Mouse (Mus musculus): Measurements from ENCODE around the gene Lpp. TPM values are rescaled to one million over a fixed set of nuclear protein-coding genes. Genes with fewer than 3 reads are reported as not detected.

Gene Lpp
- polyA plus RNA-seq, 1 experiment from 2014 or later, result 23.3 TPM

DNA sequence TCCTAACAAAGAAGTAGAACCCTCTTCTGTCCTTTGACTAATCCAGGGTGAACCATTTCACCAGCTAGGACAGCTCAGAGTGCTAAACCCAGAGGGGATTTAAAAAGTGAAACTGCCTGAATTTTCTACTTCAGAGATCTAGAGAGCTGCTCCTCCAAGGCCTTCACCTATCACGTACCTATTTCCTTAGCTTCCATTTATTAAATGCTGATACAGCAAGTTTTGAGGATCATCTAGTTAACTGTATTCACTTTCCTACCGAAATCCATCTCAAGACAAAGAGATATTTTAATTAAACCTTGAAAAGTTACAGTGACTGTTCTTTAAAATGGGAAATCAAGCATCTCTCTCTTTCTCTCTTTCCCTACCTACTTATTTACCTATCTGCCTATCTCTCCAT is 167.7 kb downstream of the Lpp start:
- no peaks in the 10 kb centered on the region for H3K27me3 ChIP-seq (ENCODE audit: control insufficient read depth, insufficient read depth, low read length)
- no peak overlapping the region for H3K27ac ChIP-seq (replicated peaks; ENCODE audit: low read depth, low read length)
- DNase-seq (ENCODE audit: low spot score) (no peak), ATAC-seq (replicated peaks; ENCODE audit: insufficient number of reproducible peaks, low FRiP score, low TSS enrichment, low read depth) (no peak)
- WGBS, result 94% methylated on average over 2 of the region's 2 CpGs
- H3K9me3 ChIP-seq (replicated peaks; ENCODE audit: control insufficient read depth, low read length), result no peaks in the 10 kb centered on the region
- no peaks in the 10 kb centered on the region for H3K36me3 ChIP-seq (replicated peaks; ENCODE audit: control insufficient read depth, insufficient read depth, low read depth, low read length)
- H3K4me1 ChIP-seq (ENCODE audit: control insufficient read depth, insufficient read depth, low read length), result no peaks in the 10 kb centered on the region
- H3K9ac ChIP-seq (replicated peaks; ENCODE audit: low read length), result no peak overlapping the region
- H3K4me3 ChIP-seq (ENCODE audit: low read depth, low read length), result no peak overlapping the region
- no peak overlapping the region for H3K4me2 ChIP-seq (ENCODE audit: low read depth, low read length)

DNA sequence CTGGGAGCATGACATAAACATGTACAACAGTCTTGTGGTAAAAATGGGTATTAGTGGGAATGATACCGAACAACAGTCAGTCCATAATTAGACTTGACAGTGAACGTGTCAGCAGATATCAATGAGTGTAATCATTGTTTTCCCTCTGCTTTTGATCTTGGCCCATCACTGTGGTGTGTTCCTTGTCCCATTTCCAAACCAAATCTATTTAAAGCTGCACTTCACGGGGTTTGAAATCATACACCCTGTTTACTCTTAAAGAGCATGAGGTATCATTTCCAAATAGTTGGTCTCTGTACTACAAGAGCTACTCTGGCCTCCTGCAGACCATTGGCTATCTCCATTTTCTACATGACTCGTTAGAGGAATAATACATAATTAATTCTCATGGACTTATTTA is 168.3 kb downstream of the Lpp start:
- 72% methylated on average over 4 of the region's 4 CpGs for WGBS
- DNase-seq (ENCODE audit: low spot score) (no peak), ATAC-seq (replicated peaks; ENCODE audit: insufficient number of reproducible peaks, low FRiP score, low TSS enrichment, low read depth) (no peak)
- Histone ChIP-seq H3K9me3 (replicated peaks; ENCODE audit: control insufficient read depth, low read length) (no peaks in the 10 kb centered on the region), H3K27ac (replicated peaks; ENCODE audit: low read depth, low read length) (no peak overlapping the region), H3K36me3 (replicated peaks; ENCODE audit: control insufficient read depth, insufficient read depth, low read depth, low read length) (no peaks in the 10 kb centered on the region), H3K4me1 (ENCODE audit: control insufficient read depth, insufficient read depth, low read length) (no peaks in the 10 kb centered on the region), H3K9ac (replicated peaks; ENCODE audit: low read length) (no peak overlapping the region), H3K4me3 (ENCODE audit: low read depth, low read length) (no peak overlapping the region), H3K4me2 (ENCODE audit: low read depth, low read length) (no peak overlapping the region), H3K27me3 (ENCODE audit: control insufficient read depth, insufficient read depth, low read length) (no peaks in the 10 kb centered on the region)

DNA sequence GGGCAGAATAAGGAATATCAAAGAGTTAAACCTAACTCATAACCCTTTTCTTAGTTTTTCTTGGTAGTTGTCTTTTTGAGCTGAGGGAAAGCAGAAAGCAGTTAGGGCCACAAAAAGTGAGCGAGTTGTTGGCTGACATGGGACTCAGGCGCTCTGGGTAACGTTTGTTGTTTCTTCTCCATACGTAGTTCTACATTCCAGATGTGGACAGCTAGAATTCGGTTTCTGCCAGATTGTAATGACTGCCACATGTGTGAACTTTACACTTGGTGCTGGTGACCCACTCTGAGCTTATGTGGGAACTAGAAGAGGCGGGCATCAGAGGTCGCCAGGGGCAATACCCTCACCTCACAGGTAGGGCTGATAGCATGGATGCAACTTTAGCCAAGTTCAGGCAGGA is 172.0 kb downstream of the Lpp start:
- ATAC-seq (replicated peaks; ENCODE audit: insufficient number of reproducible peaks, low FRiP score, low TSS enrichment, low read depth), result 0 out of 2 replicates have a peak, but pooled peaks have one; percentile 41
- no peaks in the 10 kb centered on the region for H3K36me3 ChIP-seq (replicated peaks; ENCODE audit: control insufficient read depth, insufficient read depth, low read depth, low read length)
- H3K27ac ChIP-seq (replicated peaks; ENCODE audit: low read depth, low read length), result no peak overlapping the region
- H3K9me3 ChIP-seq (replicated peaks; ENCODE audit: control insufficient read depth, low read length), result no peaks in the 10 kb centered on the region
- no peak overlapping the region for H3K4me3 ChIP-seq (ENCODE audit: low read depth, low read length)
- no peak overlapping the region for H3K9ac ChIP-seq (replicated peaks; ENCODE audit: low read length)
- 42% methylated on average over 7 of the region's 7 CpGs for WGBS
- H3K27me3 ChIP-seq (ENCODE audit: control insufficient read depth, insufficient read depth, low read length), result no peaks in the 10 kb centered on the region
- DNase-seq (ENCODE audit: low spot score), result peak; percentile 75
- no peak overlapping the region for H3K4me2 ChIP-seq (ENCODE audit: low read depth, low read length)
- H3K4me1 ChIP-seq (ENCODE audit: control insufficient read depth, insufficient read depth, low read length), result no peaks in the 10 kb centered on the region

DNA sequence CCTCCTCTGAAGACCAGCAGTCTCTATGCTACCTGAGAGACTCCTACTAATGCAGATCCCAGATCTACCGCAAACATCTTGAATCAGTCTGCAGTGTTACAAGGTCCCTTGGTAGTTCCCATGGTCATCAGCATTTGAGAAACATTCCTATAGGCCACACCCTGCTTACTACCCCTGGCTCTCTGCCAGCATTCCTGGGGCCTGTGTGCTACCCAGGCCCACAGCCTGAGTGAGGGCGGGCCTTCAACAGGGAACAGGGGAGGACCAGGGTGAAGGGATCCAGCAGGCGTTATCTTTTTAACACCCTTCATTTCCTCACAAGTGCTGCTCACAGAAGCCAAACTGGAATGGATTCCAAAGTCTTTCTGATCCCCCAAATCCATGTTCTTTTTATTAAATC is 173.0 kb downstream of the Lpp start:
- Histone ChIP-seq H3K4me2 (ENCODE audit: low read depth, low read length) (no peak overlapping the region), H3K27ac (replicated peaks; ENCODE audit: low read depth, low read length) (no peak overlapping the region), H3K36me3 (replicated peaks; ENCODE audit: control insufficient read depth, insufficient read depth, low read depth, low read length) (no peaks in the 10 kb centered on the region), H3K27me3 (ENCODE audit: control insufficient read depth, insufficient read depth, low read length) (no peaks in the 10 kb centered on the region), H3K9me3 (replicated peaks; ENCODE audit: control insufficient read depth, low read length) (no peaks in the 10 kb centered on the region), H3K4me1 (ENCODE audit: control insufficient read depth, insufficient read depth, low read length) (no peaks in the 10 kb centered on the region), H3K4me3 (ENCODE audit: low read depth, low read length) (no peak overlapping the region), H3K9ac (replicated peaks; ENCODE audit: low read length) (no peak overlapping the region)
- WGBS, result 71% methylated on average over 3 of the region's 3 CpGs
- DNase-seq (ENCODE audit: low spot score) (peak; percentile 39), ATAC-seq (replicated peaks; ENCODE audit: insufficient number of reproducible peaks, low FRiP score, low TSS enrichment, low read depth) (peak; percentile 69; the same call in 1 of the 2 replicates)

DNA sequence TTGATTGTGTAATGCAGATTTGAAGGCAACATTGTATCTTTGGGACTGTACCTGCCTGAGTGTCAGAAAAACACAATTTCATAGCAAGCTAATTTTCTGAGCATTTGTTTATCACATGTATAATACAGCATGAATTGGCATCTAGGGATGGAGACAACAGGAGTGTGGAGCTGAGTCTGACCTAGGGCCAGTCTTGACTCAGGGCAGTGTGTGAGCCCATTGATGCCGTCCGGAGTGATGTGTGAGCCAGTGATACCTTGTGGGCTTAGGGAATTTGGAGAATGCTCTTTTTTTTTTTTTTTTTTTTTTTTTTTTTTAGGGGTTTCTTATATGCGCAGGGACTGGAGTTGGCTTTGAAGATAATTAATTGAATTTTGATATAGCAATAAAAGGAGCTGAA is 174.3 kb downstream of the Lpp start:
- ATAC-seq (replicated peaks; ENCODE audit: insufficient number of reproducible peaks, low FRiP score, low TSS enrichment, low read depth), result no peak
- no peaks in the 10 kb centered on the region for H3K4me1 ChIP-seq (ENCODE audit: control insufficient read depth, insufficient read depth, low read length)
- no peak overlapping the region for H3K4me2 ChIP-seq (ENCODE audit: low read depth, low read length)
- 78% methylated on average over 3 of the region's 3 CpGs for WGBS
- H3K27me3 ChIP-seq (ENCODE audit: control insufficient read depth, insufficient read depth, low read length), result no peaks in the 10 kb centered on the region
- no peak overlapping the region for H3K4me3 ChIP-seq (ENCODE audit: low read depth, low read length)
- H3K9me3 ChIP-seq (replicated peaks; ENCODE audit: control insufficient read depth, low read length), result no peaks in the 10 kb centered on the region
- DNase-seq (ENCODE audit: low spot score), result no peak
- H3K36me3 ChIP-seq (replicated peaks; ENCODE audit: control insufficient read depth, insufficient read depth, low read depth, low read length), result no peaks in the 10 kb centered on the region
- H3K9ac ChIP-seq (replicated peaks; ENCODE audit: low read length), result no peak overlapping the region
- H3K27ac ChIP-seq (replicated peaks; ENCODE audit: low read depth, low read length), result no peak overlapping the region

DNA sequence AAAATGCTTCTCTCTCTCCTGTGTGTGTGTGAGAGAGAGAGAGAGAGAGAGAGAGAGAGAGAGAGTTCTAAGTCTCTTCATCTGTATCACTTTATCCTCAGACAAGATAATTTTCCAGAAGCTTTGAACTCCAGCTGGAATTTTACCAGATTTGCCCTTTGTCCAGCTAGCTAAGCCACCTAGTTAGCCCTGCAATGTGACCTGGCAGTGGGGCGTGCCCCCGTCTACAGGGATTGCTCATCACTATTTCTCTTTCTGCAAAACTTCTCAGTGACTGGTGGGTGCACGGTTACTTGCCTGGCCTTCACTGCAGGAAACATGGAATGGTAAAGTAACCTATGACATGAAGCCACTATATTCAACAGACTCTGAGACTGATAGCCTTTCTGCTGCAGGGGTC is 174.8 kb downstream of the Lpp start:
- Histone ChIP-seq H3K36me3 (replicated peaks; ENCODE audit: control insufficient read depth, insufficient read depth, low read depth, low read length) (no peaks in the 10 kb centered on the region), H3K4me3 (ENCODE audit: low read depth, low read length) (no peak overlapping the region), H3K9ac (replicated peaks; ENCODE audit: low read length) (no peak overlapping the region), H3K4me1 (ENCODE audit: control insufficient read depth, insufficient read depth, low read length) (no peaks in the 10 kb centered on the region), H3K9me3 (replicated peaks; ENCODE audit: control insufficient read depth, low read length) (no peaks in the 10 kb centered on the region), H3K4me2 (ENCODE audit: low read depth, low read length) (no peak overlapping the region), H3K27me3 (ENCODE audit: control insufficient read depth, insufficient read depth, low read length) (no peaks in the 10 kb centered on the region), H3K27ac (replicated peaks; ENCODE audit: low read depth, low read length) (no peak overlapping the region)
- DNase-seq (ENCODE audit: low spot score) (no peak), ATAC-seq (replicated peaks; ENCODE audit: insufficient number of reproducible peaks, low FRiP score, low TSS enrichment, low read depth) (no peak)
- 71% methylated on average over 3 of the region's 3 CpGs for WGBS

DNA sequence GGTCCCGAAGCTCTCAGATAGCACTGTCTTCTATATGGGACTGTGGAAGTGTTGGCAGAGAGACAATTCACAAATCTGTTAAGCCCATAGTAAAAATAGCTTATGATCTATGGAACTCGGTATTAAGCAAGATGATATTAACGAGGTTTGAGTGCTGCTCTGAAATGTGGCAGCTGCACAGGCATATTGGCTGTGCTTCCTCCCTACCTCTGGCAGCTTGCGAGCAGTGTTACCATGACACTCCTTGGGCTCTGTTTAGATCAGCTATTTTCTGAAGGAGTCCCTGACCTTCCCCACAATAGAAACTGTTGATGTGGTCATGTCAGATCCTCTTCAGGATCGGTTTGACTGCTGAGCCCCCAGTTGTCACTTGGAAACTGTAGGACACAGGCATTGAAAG is 176.4 kb downstream of the Lpp start:
- Histone ChIP-seq H3K27me3 (ENCODE audit: control insufficient read depth, insufficient read depth, low read length) (no peaks in the 10 kb centered on the region), H3K4me1 (ENCODE audit: control insufficient read depth, insufficient read depth, low read length) (no peaks in the 10 kb centered on the region), H3K4me3 (ENCODE audit: low read depth, low read length) (no peak overlapping the region), H3K27ac (replicated peaks; ENCODE audit: low read depth, low read length) (no peak overlapping the region), H3K9me3 (replicated peaks; ENCODE audit: control insufficient read depth, low read length) (no peaks in the 10 kb centered on the region), H3K9ac (replicated peaks; ENCODE audit: low read length) (no peak overlapping the region), H3K4me2 (ENCODE audit: low read depth, low read length) (no peak overlapping the region), H3K36me3 (replicated peaks; ENCODE audit: control insufficient read depth, insufficient read depth, low read depth, low read length) (no peaks in the 10 kb centered on the region)
- ATAC-seq (replicated peaks; ENCODE audit: insufficient number of reproducible peaks, low FRiP score, low TSS enrichment, low read depth) (no peak), DNase-seq (ENCODE audit: low spot score) (no peak)
- 83% methylated on average over 5 of the region's 5 CpGs for WGBS

DNA sequence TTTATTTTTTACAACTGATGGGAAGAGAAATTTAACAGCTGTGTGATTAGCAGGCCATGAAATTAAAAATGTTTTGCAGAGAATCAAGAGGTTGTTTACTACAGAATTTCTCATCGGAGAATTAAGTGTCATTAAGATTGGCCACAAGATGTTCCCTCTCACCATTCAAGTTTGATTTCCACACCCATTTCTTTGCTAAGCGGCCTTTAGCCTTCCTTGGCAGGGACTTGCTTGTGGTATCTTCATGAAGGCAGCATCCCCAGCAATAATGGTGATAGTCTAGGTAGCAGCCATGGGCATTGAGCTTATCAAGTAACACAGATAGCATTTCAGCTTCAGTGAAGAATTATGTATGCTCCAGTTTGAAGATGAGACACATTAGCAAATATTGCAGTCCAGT is 183.7 kb downstream of the Lpp start:
- H3K36me3 ChIP-seq (replicated peaks; ENCODE audit: control insufficient read depth, insufficient read depth, low read depth, low read length), result no peaks in the 10 kb centered on the region
- H3K4me1 ChIP-seq (ENCODE audit: control insufficient read depth, insufficient read depth, low read length), result no peaks in the 10 kb centered on the region
- no peak overlapping the region for H3K27ac ChIP-seq (replicated peaks; ENCODE audit: low read depth, low read length)
- H3K4me3 ChIP-seq (ENCODE audit: low read depth, low read length), result no peak overlapping the region
- DNase-seq (ENCODE audit: low spot score) (no peak), ATAC-seq (replicated peaks; ENCODE audit: insufficient number of reproducible peaks, low FRiP score, low TSS enrichment, low read depth) (no peak)
- no peak overlapping the region for H3K9ac ChIP-seq (replicated peaks; ENCODE audit: low read length)
- WGBS, result 91% methylated on average over 2 of the region's 2 CpGs
- H3K9me3 ChIP-seq (replicated peaks; ENCODE audit: control insufficient read depth, low read length), result no peaks in the 10 kb centered on the region
- no peak overlapping the region for H3K4me2 ChIP-seq (ENCODE audit: low read depth, low read length)
- H3K27me3 ChIP-seq (ENCODE audit: control insufficient read depth, insufficient read depth, low read length), result no peaks in the 10 kb centered on the region
